Mouse (Mus musculus) frontal cortex, adult (tissue): ENCODE data around the gene Cherp.

Experiments
- ATAC-seq: cut with Nextera tagmentation; 2 replicates; pipeline ENCODE4 v1.9.2; 2017; ENCODE audit warnings: mild to moderate bottlenecking, moderate library complexity, mixed read lengths; ENCODE audit not compliant: low TSS enrichment

Cherp gene

GRCm38 (mm10) chr8:72485456-72486199, 10.6 kb upstream of the Cherp start:
- ATAC-seq, result peak; percentile 48; the same call in 1 of the 2 replicates

GRCm38 (mm10) chr8:72470684-72471083, 4.3 kb downstream of the Cherp start:
- ATAC-seq, result no peak

GRCm38 (mm10) chr8:72469984-72470383, 5.0 kb downstream of the Cherp start:
- no peak for ATAC-seq

- no peak for ATAC-seq
Observed at GRCm38 (mm10) chr8:72469243-72469642, 5.8 kb downstream of the Cherp start.

GRCm38 (mm10) chr8:72464211-72464610, 10.8 kb downstream of the Cherp start:
- ATAC-seq, result no peak

GRCm38 (mm10) chr8:72459881-72460533, 15.0 kb downstream of the Cherp start:
- no peak for ATAC-seq

GRCm38 (mm10) chr8:72458457-72458856, 16.6 kb downstream of the Cherp start:
- ATAC-seq, result no peak

GRCm38 (mm10) chr8:72457806-72458205, 17.2 kb downstream of the Cherp start:
- no peak for ATAC-seq

GRCm38 (mm10) chr8:72455317-72455716, 19.7 kb downstream of the Cherp start:
- no peak for ATAC-seq

- ATAC-seq, result no peak
Observed at GRCm38 (mm10) chr8:72453904-72454303, 21.1 kb downstream of the Cherp start.

GRCm38 (mm10) chr8:72451516-72451915, 23.5 kb downstream of the Cherp start:
- no peak for ATAC-seq

- no peak for ATAC-seq
Observed at GRCm38 (mm10) chr8:72445071-72445470, 30.0 kb downstream of the Cherp start.

- peak; percentile 50 for ATAC-seq
Observed at GRCm38 (mm10) chr8:72443994-72444350, 31.1 kb downstream of the Cherp start.

GRCm38 (mm10) chr8:72443338-72443993, 31.6 kb downstream of the Cherp start, which contains the start of the genes Calr3 and 1700030K09Rik:
TSS of gene Calr3 (minus strand) at chr8:72443870.
TSS of gene 1700030K09Rik (plus strand) at chr8:72443880.
- peak; percentile 99 for ATAC-seq

GRCm38 (mm10) chr8:72438248-72439015, 36.6 kb downstream of the Cherp start:
- no peak for ATAC-seq

GRCm38 (mm10) chr8:72434952-72435351, 40.1 kb downstream of the Cherp start:
- ATAC-seq, result no peak

- ATAC-seq, result no peak
Observed at GRCm38 (mm10) chr8:72429676-72430075, 45.4 kb downstream of the Cherp start.

- ATAC-seq, result no peak
Observed at GRCm38 (mm10) chr8:72422926-72423325, 52.1 kb downstream of the Cherp start.

GRCm38 (mm10) chr8:72421362-72422335, 53.4 kb downstream of the Cherp start, which contains the start of gene Eps15l1:
TSS of gene Eps15l1 (minus strand) at chr8:72421460.
- peak; percentile 90 for ATAC-seq

GRCm38 (mm10) chr8:72420571-72421361, 54.3 kb downstream of the Cherp start:
- ATAC-seq, result no peak
